Mouse (Mus musculus) liver, embryonic 14.5 days (tissue): ENCODE measurements around the gene St6galnac6. TPM values are rescaled to one million over a fixed set of nuclear protein-coding genes. Genes with fewer than 3 reads are reported as not detected.

Source experiments
- ATAC-seq: fragments of 200-750 bp; cut with Nextera tagmentation; 2 replicates; pipeline ENCODE4 v1.8.0; 2017; ENCODE audit warnings: moderate number of reproducible peaks, mild to moderate bottlenecking, moderate library complexity; ENCODE audit not compliant: insufficient read depth
- DNase-seq, 3 experiments: peaks; one replicate each; pipeline ENCODE4 v3.0.0-alpha.2; 2012 to 2013; ENCODE audit warnings: low read depth in 3 of 3, low spot score in 3 of 3
- H3K27ac ChIP-seq: fragments of 300-500 bp; sonication (generic); 2 replicates; pipeline ENCODE4 v1.5.1; 2014; ENCODE audit warnings: moderate library complexity, mild to moderate bottlenecking, control low read depth, inconsistent platforms
- H3K27me3 ChIP-seq: fragments of 300-500 bp; sonication (generic); 2 replicates; pipeline ENCODE4 v1.6.1; 2014; ENCODE audit warnings: mild to moderate bottlenecking, low read length, moderate library complexity; ENCODE audit not compliant: control insufficient read depth, insufficient read depth
- H3K36me3 ChIP-seq: fragments of 300-500 bp; sonication (generic); replicated peaks from 2 replicates; pipeline ENCODE4 v1.6.1; 2014; ENCODE audit warnings: low read depth; ENCODE audit not compliant: control insufficient read depth, insufficient read depth
- H3K4me1 ChIP-seq, 2 experiments: fragments of 200-500 bp in 1 of 2; fragments of 300-500 bp in 1 of 2; sonication (generic) in 1 of 2; replicated peaks; 2 replicates each; pipeline ENCODE4 v1.6.1; 2012 to 2014; ENCODE audit warnings: antibody characterized with exemption in 1 of 2, inconsistent platforms in 1 of 2, low read length in 1 of 2; ENCODE audit not compliant: control insufficient read depth in 2 of 2, insufficient read depth in 2 of 2
- H3K4me2 ChIP-seq: fragments of 300-500 bp; sonication (generic); 2 replicates; pipeline ENCODE4 v1.6.1; 2014; ENCODE audit warnings: low read depth, mild to moderate bottlenecking, control low read depth, moderate library complexity
- H3K4me3 ChIP-seq, 2 experiments: fragments of 200-500 bp in 1 of 2; fragments of 300-500 bp in 1 of 2; sonication (generic) in 1 of 2; 2 replicates each; pipeline ENCODE4 v1.5.1; 2012 to 2014; ENCODE audit warnings: low read depth in 2 of 2, low read length in 2 of 2, mild to moderate bottlenecking in 2 of 2, control low read depth in 1 of 2, inconsistent platforms in 1 of 2, moderate library complexity in 1 of 2; ENCODE audit not compliant: insufficient read depth in 1 of 2
- H3K9ac ChIP-seq: fragments of 300-500 bp; sonication (generic); replicated peaks from 2 replicates; pipeline ENCODE4 v1.6.1; 2014; ENCODE audit warnings: mild to moderate bottlenecking, control low read depth, moderate library complexity
- H3K9me3 ChIP-seq: fragments of 300-500 bp; sonication (generic); 2 replicates; pipeline ENCODE4 v1.6.1; 2016; ENCODE audit warnings: low read length, mixed read lengths; ENCODE audit not compliant: control insufficient read depth
- CTCF ChIP-seq: IDR thresholded peaks from 2 replicates; pipeline ENCODE4 v1.5.1; 2016; ENCODE audit warnings: antibody characterized with exemption, low read depth, control low read depth
- EP300 ChIP-seq: IDR thresholded peaks from 2 replicates; pipeline ENCODE4 v1.6.1; 2016; ENCODE audit warnings: antibody characterized with exemption, low read depth
- WGBS: fragments of 180-500 bp; shearing (Covaris S2); extraction: QIAGEN DNeasy Blood & Tissue Kit; methylation state at CpG from one replicate; pipeline ENCODE4 v1.1.7; 2014; ENCODE audit not compliant: insufficient replicate concordance; 5-methylcytosine and 5-hydroxymethylcytosine counted together
- polyA plus RNA-seq, 2 experiments: library from polyadenylated mRNA; depleted of rRNA in 1 of 2; stranded (reverse) in 1 of 2; unstranded in 1 of 2; fragments of >200 nt; fragmentation: Nextera tagmentation in 1 of 2; extraction: Ambion mirVana in 1 of 2; gene quantifications; 2 replicates each; pipeline versions ENCODE4 v1.2.1 to v1.2.3; 2012 to 2014

St6galnac6 gene
- polyA plus RNA-seq, 2 experiments: 3.2 to 9.9 TPM

GRCm38 (mm10) chr2:32597699-32598098 lies 1.8 kb upstream of the St6galnac6 start:
- TF ChIP-seq CTCF: no peak
- no peak for TF ChIP-seq EP300
- H3K9me3 ChIP-seq: no peaks in the 10 kb centered on the region
- DNase-seq (no peak), ATAC-seq (no peak)
- H3K4me1 ChIP-seq: peaks cover 8 to 13% of the 10 kb centered on the region in 2 experiments
- no peak overlapping the region for H3K9ac ChIP-seq
- no peaks in the 10 kb centered on the region for H3K36me3 ChIP-seq
- WGBS: 74% methylated on average over 5 of the region's 5 CpGs
- no peak overlapping the region for H3K27ac ChIP-seq
- H3K4me3 ChIP-seq: no peak overlapping the region
- no peak overlapping the region for H3K4me2 ChIP-seq
- H3K27me3 ChIP-seq: no peaks in the 10 kb centered on the region

DNA sequence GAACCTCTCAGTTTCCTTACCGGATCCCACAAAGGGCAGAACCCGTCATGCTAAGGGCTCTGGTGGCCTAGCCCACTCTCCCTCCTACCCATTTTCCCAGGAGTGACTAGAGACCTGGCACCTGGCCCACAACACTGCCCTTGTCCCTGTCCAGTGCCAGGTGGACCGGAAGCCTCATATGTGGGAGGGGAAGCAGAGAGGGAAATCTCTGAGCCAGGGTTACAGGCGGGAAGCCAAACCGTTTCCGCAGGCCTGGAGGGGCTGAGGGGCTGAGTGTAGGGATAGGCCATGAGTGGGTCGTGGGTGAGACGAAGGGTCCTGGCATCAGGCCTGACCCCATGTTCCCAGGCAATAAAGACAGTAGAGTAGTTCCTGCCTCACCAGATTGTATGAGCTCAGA lies 1.0 kb upstream of the St6galnac6 start:
- no peak overlapping the region for H3K9ac ChIP-seq
- H3K4me2 ChIP-seq: no peak overlapping the region
- no peak overlapping the region for H3K4me3 ChIP-seq
- 74% methylated on average over 8 of the region's 8 CpGs for WGBS
- TF ChIP-seq CTCF (no peak), EP300 (no peak)
- H3K36me3 ChIP-seq: no peaks in the 10 kb centered on the region
- ATAC-seq (no peak), DNase-seq (no peak)
- H3K27me3 ChIP-seq: no peaks in the 10 kb centered on the region
- H3K9me3 ChIP-seq: no peaks in the 10 kb centered on the region
- no peak overlapping the region for H3K27ac ChIP-seq
- peaks cover 8 to 13% of the 10 kb centered on the region in 2 experiments for H3K4me1 ChIP-seq

DNA sequence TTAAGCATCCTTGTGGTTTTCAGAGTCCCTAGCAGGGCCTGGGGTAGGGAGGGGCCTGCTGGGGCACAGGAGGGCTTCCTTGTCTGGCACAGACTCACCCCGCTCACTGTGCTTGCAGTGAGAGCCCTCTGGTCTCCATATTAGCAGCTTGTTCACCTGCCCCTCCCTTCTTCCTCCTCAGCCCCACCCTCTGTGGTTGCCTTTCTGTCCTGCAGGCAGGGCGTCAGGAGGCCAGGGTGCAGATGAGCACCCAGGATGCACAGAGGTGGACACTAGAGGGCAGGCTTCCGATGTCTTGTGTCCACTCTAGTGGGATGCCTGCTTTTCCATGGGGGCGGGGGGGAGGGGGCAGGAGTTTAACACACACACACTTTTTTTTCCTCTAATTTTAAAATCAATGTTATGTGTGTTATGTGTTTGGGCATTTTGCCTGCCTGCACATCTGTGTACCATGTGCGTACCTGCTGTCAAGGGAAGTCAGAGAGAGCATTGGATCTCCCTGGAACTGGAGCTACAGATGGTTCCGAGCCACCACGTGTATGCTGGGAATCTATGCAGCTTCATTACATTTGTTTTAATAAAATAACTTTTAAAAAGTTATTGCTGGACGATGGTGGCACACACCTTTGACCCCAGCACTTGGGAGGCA lies 2.0 kb downstream of the St6galnac6 start:
- Histone ChIP-seq H3K9me3 (no peaks in the 10 kb centered on the region), H3K27me3 (no peaks in the 10 kb centered on the region), H3K36me3 (no peaks in the 10 kb centered on the region), H3K27ac (no peak overlapping the region), H3K4me2 (peak overlapping the region; percentile 72), H3K9ac (no peak overlapping the region), H3K4me1 (peaks cover 10 to 16% of the 10 kb centered on the region in 2 experiments), H3K4me3 (no peak overlapping the region)
- WGBS: 30% methylated on average over 8 of the region's 8 CpGs
- peak; percentile 77 for ATAC-seq
- TF ChIP-seq CTCF (peak; percentile 83), EP300 (no peak)
- peak; percentile 70 to 75 (median 74) for DNase-seq

DNA sequence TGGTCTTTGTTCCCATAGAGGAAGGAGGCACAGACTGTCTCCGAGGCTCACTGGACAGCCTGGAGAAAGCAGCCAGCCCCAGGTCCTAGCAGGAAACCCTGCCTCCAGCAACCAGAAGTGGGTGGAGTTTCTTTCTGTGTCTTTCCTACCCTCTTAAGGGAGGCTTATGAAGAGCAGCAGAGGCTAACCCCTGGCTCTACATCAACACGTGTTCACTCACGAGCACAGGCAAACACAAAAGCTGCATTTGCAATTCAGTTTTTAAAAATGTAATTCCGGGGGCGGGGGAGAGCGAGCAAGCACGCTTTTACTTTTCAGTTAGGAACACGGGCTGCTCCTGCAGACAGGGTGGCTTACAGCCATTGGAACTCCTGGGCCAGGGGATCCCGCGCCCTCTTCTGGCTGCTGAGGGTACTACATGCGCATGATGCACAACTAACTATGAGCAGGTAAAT lies 3.1 kb downstream of the St6galnac6 start:
- H3K36me3 ChIP-seq: no peaks in the 10 kb centered on the region
- H3K27me3 ChIP-seq: no peaks in the 10 kb centered on the region
- WGBS: 0% methylated on average over 11 of the region's 11 CpGs
- no peak overlapping the region for H3K27ac ChIP-seq
- peak; percentile 52 for ATAC-seq
- peak in 1 of 3 experiments; percentile 70 for DNase-seq
- peak overlapping the region; percentile 50 to 63 for H3K4me3 ChIP-seq
- H3K9me3 ChIP-seq: no peaks in the 10 kb centered on the region
- H3K9ac ChIP-seq: peak overlapping the region; percentile 40
- peaks cover 11 to 17% of the 10 kb centered on the region in 2 experiments for H3K4me1 ChIP-seq
- peak overlapping the region; percentile 72 for H3K4me2 ChIP-seq
- TF ChIP-seq EP300 (no peak), CTCF (peak; percentile 96)

DNA sequence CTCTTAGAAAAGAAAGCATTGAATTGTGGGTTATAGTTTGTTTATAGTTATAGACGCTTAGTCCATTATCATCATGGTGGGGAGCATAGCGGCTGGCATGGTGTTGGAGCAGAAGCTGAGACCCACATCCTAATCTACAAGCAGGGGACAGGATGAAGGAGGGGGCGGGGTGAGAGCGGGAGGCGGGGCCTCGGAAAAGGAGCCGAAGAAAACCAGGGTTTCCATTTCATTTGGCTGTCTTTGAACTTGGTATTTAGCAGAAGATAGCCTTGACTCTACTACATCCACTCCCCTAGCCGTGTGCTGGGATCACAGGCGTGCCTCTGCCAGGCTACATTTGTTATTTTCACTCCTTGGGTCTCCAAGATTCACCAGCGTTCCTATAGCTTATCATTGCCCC lies 5.1 kb downstream of the St6galnac6 start:
- Histone ChIP-seq H3K36me3 (no peaks in the 10 kb centered on the region), H3K9me3 (no peaks in the 10 kb centered on the region), H3K9ac (no peak overlapping the region), H3K27me3 (no peaks in the 10 kb centered on the region), H3K4me3 (peak overlapping the region in 1 of 2 experiments; percentile 40; a peak in 2 of 4 replicates), H3K27ac (no peak overlapping the region), H3K4me2 (peak overlapping the region; percentile 19; the same call in 1 of the 2 replicates), H3K4me1 (peaks cover 18 to 30% of the 10 kb centered on the region in 2 experiments)
- TF ChIP-seq EP300: no peak
- DNase-seq: no peak
- 35% methylated on average over 10 of the region's 10 CpGs for WGBS
- no peak for ATAC-seq
